Mouse (Mus musculus) heart, embryonic 12.5 days (tissue): ENCODE data around the gene Vps26c. TPM values are rescaled to one million over a fixed set of nuclear protein-coding genes. Genes with fewer than 3 reads are reported as not detected.
A peak's percentile ranks its signal among the peaks of the same experiment; 100 is the strongest.
"Not testable (repeated sequence)": the region's sequence is repeated elsewhere in the genome, so short reads cannot be mapped to it uniquely, and the experiment has no call there.

Experiments used
- ATAC-seq: fragments of 200-750 bp; cut with Nextera tagmentation; 2 replicates; pipeline ENCODE4 v1.8.0; 2017; ENCODE audit warnings: moderate TSS enrichment, moderate library complexity; ENCODE audit not compliant: insufficient number of reproducible peaks, low FRiP score
- H3K27ac ChIP-seq: fragments of 300-500 bp; sonication (generic); 2 replicates; pipeline ENCODE4 v1.5.1; 2016; ENCODE audit warnings: mild to moderate bottlenecking, moderate library complexity; ENCODE audit not compliant: poor library complexity, severe bottlenecking
- H3K27me3 ChIP-seq: fragments of 300-500 bp; sonication (generic); replicated peaks from 2 replicates; pipeline ENCODE4 v1.6.1; 2016; ENCODE audit warnings: mild to moderate bottlenecking, moderate library complexity
- H3K36me3 ChIP-seq: fragments of 300-500 bp; sonication (generic); 2 replicates; pipeline ENCODE4 v1.6.1; 2016; ENCODE audit warnings: mild to moderate bottlenecking, moderate library complexity
- H3K4me1 ChIP-seq: fragments of 300-500 bp; sonication (generic); replicated peaks from 2 replicates; pipeline ENCODE4 v1.6.1; 2016; ENCODE audit warnings: mild to moderate bottlenecking
- H3K4me2 ChIP-seq: fragments of 300-500 bp; sonication (generic); 2 replicates; pipeline ENCODE4 v1.6.1; 2016; ENCODE audit warnings: mild to moderate bottlenecking, moderate library complexity
- H3K4me3 ChIP-seq: fragments of 300-500 bp; sonication (generic); 2 replicates; pipeline ENCODE4 v1.5.1; 2016; ENCODE audit warnings: mild to moderate bottlenecking
- H3K9ac ChIP-seq: fragments of 300-500 bp; sonication (generic); 2 replicates; pipeline ENCODE4 v1.6.1; 2016; ENCODE audit warnings: mild to moderate bottlenecking, moderate library complexity
- H3K9me3 ChIP-seq: fragments of 300-500 bp; sonication (generic); replicated peaks from 2 replicates; pipeline ENCODE4 v1.6.1; 2016; ENCODE audit warnings: mild to moderate bottlenecking, moderate library complexity
- WGBS: fragments of 180-500 bp; shearing (Covaris S2); methylation state at CpG from one replicate; pipeline ENCODE4 v1.1.7; 2016; 5-methylcytosine and 5-hydroxymethylcytosine counted together
- polyA plus RNA-seq: library from polyadenylated mRNA; unstranded; fragments of >200 nt; fragmentation: Nextera tagmentation; extraction: Ambion mirVana; gene quantifications from 2 replicates; pipeline ENCODE4 v1.2.1, GENCODE M21; 2016

Vps26c gene
- polyA plus RNA-seq, 1 experiment from 2014 or later, result 48.9 TPM

DNA sequence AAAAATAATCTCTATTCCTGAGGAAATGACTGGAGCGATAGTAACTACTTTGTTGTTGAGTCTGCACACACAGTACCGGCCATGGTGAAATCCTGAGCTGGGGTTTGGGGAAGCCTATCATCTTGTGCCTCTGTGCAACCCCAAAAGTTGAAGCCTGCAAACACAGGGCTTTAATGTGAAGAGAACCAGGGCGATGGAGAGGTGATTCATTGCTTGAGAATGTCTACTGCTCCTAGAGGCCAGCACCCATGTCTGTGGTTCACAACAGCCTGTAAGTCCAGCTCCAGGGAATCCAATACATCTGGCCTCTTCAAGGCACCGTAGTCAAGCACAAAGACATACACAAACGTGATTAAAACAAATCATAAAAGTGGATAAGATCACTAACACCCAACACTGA, 39.3 kb downstream of the Vps26c start:
- Histone ChIP-seq H3K4me2 (no peak overlapping the region), H3K27me3 (no peaks in the 10 kb centered on the region), H3K9ac (no peak overlapping the region), H3K4me3 (no peak overlapping the region), H3K9me3 (no peaks in the 10 kb centered on the region), H3K4me1 (peaks cover 4% of the 10 kb centered on the region; the same call in 1 of the 2 replicates), H3K27ac (no peak overlapping the region), H3K36me3 (no peaks in the 10 kb centered on the region; the same call in 1 of the 2 replicates)
- WGBS, result 65% methylated on average over 5 of the region's 5 CpGs
- no peak for ATAC-seq

DNA sequence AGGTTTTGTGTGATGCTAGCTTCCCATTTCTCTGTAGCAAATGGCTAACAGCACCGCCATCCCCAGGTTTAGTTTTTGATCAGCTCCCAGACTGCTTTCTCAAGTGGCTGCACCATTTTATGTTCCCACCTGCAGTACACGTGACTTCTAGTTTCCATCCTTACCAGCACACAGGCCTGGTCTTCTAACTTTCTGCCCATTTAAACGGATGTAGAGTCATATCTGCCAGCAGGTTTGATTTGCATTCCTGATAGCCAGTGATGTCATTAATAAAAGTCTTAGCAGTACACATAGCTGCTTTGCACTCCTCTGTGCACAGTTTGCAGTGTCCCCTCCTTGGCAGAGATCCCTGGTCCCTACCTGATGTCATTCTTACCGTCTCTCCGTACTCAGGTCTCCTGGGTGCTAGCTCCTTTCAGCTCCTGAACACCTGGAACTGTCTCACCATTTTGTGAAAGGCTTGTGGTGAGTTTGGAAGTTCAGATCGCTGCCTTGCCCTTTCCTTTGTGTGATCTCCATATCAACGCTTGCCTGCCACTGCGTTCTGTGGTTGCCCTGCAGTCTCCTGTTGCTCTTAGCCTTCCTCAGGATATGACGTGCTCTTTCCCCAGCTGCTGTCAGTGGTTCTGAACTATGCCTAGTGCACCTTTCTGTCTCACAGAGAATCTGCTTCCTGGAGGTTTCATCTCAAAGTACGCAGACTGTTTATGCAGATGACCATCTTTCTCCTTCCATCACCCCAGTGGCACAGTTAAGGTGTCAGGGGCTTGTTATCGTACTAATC, 41.7 kb downstream of the Vps26c start:
- H3K4me3 ChIP-seq, result no peak overlapping the region
- H3K27ac ChIP-seq, result no peak overlapping the region
- WGBS, result 65% methylated on average over 11 of the region's 11 CpGs
- H3K27me3 ChIP-seq, result no peaks in the 10 kb centered on the region
- no peak for ATAC-seq
- no peak overlapping the region for H3K9ac ChIP-seq
- peaks cover 4% of the 10 kb centered on the region; the same call in 1 of the 2 replicates for H3K4me1 ChIP-seq
- no peaks in the 10 kb centered on the region; the same call in 1 of the 2 replicates for H3K36me3 ChIP-seq
- H3K4me2 ChIP-seq, result no peak overlapping the region
- H3K9me3 ChIP-seq, result no peaks in the 10 kb centered on the region

DNA sequence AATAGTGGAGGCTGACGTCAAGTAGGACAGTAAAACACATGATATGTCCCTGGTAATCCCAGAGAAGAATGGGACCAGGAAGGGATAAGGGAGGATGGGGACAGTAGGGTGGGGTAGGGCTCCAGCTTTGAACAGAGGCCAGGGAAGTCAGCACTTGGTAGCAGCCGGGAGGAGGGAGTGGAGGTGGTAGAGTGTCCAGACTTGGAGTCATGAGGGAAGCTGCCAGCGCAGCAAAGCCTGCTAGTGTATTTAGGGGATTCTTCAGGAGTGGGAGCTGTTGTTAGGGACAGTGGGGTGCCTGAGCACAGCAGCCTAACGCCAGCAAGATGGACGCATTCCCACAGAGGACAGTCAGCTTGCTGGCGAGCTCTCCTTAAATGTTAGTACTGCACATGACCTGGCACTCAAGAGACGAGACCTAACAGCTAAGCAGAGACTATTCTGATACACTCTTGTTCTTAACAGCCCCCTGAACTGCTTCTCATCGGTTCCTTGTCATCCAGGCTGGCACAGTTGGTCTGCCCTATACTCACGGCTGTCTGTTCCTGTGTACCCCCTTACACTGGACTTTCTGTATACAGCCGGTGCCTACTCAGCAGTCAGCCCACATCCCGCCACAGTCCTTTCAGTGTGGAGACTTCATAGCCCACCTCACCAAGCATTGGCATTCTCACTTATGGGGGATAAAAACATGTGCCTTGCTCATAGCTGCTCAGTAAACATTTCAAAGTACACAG, 53.4 kb downstream of the Vps26c start:
- Histone ChIP-seq H3K9ac (no peak overlapping the region), H3K9me3 (no peaks in the 10 kb centered on the region), H3K4me2 (no peak overlapping the region), H3K27ac (peak overlapping the region; percentile 5; the same call in 1 of the 2 replicates), H3K4me3 (no peak overlapping the region), H3K4me1 (peaks cover 12% of the 10 kb centered on the region), H3K27me3 (no peaks in the 10 kb centered on the region), H3K36me3 (peaks cover 58% of the 10 kb centered on the region)
- 81% methylated on average over 11 of the region's 11 CpGs for WGBS
- ATAC-seq, result no peak

DNA sequence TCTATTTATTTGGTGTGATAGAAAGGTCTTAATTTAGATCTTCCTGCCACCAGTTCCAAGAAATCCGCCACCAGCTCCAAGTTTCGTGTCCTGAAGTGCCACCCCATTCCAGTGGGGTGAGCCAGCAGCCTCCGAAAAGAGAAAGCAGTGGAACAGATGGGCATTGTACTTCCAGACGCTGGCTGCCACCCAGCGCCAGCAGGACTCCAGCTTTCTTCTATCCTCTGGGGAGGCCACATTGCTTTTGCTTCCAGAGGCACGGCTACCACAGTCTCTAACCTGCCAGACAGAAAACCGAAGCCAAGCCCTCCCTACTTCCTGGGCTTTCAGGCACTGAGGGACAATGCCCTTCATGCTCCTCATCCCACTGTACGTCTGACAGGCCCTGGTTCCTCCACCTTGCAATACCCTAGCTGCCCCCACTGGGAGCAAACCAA, 54.1 kb downstream of the Vps26c start:
- peak; percentile 22; the same call in 1 of the 2 replicates for ATAC-seq
- H3K27ac ChIP-seq, result peak overlapping the region; percentile 5; the same call in 1 of the 2 replicates

DNA sequence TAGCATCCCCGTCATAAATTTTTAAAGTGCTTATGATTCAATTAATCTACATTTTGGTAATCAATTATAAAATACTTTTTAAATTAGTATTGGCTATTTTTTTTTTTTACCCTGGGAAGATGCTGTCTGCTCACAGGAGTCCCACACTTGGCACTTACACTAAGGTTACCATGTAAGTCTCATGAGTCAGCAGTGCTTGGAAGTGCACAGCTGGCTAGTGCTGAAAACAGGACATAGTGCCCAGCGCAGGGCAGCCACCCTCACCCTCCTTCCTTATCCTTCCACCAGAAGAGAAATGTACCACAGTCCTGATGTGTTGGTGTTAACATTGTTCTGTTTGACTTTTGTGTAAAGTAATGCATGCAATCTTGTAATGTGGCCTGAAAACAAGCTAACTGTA, 58.2 kb downstream of the Vps26c start:
- WGBS, result 88% methylated on average over 2 of the region's 2 CpGs
- no peak overlapping the region for H3K4me3 ChIP-seq
- no peak overlapping the region for H3K9ac ChIP-seq
- H3K4me2 ChIP-seq, result no peak overlapping the region
- peaks cover 87% of the 10 kb centered on the region for H3K36me3 ChIP-seq
- no peak for ATAC-seq
- no peaks in the 10 kb centered on the region for H3K9me3 ChIP-seq
- H3K27me3 ChIP-seq, result no peaks in the 10 kb centered on the region
- H3K27ac ChIP-seq, result no peak overlapping the region
- H3K4me1 ChIP-seq, result peaks cover 12% of the 10 kb centered on the region

More for the DNA sequence above, 54.1 kb downstream of the Vps26c start:
- Histone ChIP-seq H3K9ac (no peak overlapping the region), H3K36me3 (peaks cover 60% of the 10 kb centered on the region), H3K4me2 (no peak overlapping the region), H3K4me1 (peaks cover 12% of the 10 kb centered on the region), H3K4me3 (no peak overlapping the region), H3K9me3 (no peaks in the 10 kb centered on the region), H3K27me3 (no peaks in the 10 kb centered on the region)
- 60% methylated on average over 8 of the region's 8 CpGs for WGBS

DNA sequence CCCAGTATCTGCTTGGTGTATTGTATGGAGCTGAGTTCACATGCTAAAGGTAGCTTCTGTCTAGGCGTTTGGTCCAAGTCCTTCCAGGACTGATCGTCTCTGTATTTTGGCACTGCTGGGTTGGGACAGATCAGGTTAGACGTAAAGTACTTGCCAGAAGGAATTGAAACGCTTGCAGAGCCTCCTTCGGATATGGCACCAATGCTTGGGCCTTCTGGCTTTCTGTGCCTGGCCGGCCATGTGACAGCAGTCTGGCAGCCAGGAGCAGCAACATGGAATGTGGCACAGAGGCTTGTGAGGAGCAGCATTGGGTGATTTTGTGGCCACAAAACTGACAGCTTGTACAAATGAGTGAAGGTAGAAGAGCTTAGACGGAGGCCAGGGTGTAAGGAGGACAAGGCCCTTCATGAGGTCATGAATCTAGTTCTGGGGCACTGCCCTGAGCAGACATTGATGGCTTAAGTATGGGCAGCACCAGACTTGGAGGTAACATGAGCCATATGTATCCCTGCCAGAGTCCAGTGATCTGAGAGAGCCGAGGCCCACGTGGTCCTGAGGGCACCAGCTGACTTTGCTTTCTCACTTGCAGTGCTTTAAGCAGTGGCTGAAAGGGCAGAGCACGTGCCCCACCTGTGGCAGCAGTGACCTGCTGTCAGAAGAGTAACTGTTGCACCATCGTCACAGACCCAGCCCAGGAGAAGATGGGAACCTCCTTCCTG, 59.1 kb downstream of the Vps26c start:
- Histone ChIP-seq H3K36me3 (peaks cover 90% of the 10 kb centered on the region), H3K4me1 (peaks cover 6% of the 10 kb centered on the region; the same call in 1 of the 2 replicates), H3K27me3 (no peaks in the 10 kb centered on the region), H3K27ac (no peak overlapping the region), H3K4me2 (no peak overlapping the region), H3K9ac (no peak overlapping the region), H3K9me3 (no peaks in the 10 kb centered on the region), H3K4me3 (no peak overlapping the region)
- ATAC-seq, result no peak
- WGBS, result 86% methylated on average over 11 of the region's 11 CpGs

DNA sequence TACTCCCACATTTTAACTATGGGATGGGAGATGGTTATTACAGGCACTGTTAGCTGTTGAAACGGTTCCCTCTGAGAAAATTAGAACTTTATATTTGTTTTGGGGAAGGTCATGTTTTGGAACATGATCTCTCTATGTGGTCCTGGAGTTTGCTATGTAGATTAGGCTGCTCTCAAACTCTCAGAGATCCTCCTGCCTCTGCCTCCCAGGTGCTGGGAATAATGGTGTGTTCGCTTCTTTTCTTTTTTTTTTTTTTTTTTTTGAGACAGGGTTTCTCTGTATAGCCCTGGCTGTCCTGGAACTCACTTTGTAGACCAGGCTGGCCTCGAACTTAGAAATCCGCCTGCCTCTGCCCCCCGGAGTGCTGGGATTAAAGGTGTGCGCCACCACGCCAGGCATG, 60.3 kb downstream of the Vps26c start:
- 95% methylated on average over 7 of the region's 7 CpGs for WGBS
- H3K4me2 ChIP-seq, H3K27me3 ChIP-seq, ATAC-seq, H3K9ac ChIP-seq, H3K9me3 ChIP-seq, H3K27ac ChIP-seq, H3K4me3 ChIP-seq, H3K4me1 ChIP-seq: not testable (repeated sequence)
- peaks cover 94% of the 10 kb centered on the region for H3K36me3 ChIP-seq

DNA sequence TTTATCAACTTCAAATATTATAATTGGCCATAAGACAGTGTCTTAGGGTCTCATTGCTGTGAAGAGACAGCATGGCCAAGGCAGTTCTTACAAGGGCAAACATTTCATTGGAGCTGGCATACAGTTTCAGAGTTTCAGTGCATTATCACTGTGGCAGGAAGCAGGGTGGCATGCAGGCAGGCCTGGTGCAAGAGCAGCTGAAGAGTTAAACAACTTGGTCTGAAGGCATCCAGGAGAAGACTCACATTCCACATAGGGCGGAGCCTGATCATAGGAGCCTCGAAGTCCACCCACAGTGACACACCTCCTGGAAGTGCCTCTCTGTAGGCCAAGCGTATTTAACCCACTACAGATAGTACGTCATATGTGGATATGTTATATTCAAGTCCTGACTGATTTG, 60.7 kb downstream of the Vps26c start:
- Histone ChIP-seq H3K4me1 (no peaks in the 10 kb centered on the region), H3K9me3 (peaks cover 3% of the 10 kb centered on the region; the same call in 1 of the 2 replicates), H3K36me3 (peaks cover 94% of the 10 kb centered on the region), H3K27ac (no peak overlapping the region), H3K27me3 (no peaks in the 10 kb centered on the region), H3K4me2 (no peak overlapping the region), H3K9ac (no peak overlapping the region), H3K4me3 (no peak overlapping the region)
- ATAC-seq, result no peak
- WGBS, result 81% methylated on average over 4 of the region's 4 CpGs

DNA sequence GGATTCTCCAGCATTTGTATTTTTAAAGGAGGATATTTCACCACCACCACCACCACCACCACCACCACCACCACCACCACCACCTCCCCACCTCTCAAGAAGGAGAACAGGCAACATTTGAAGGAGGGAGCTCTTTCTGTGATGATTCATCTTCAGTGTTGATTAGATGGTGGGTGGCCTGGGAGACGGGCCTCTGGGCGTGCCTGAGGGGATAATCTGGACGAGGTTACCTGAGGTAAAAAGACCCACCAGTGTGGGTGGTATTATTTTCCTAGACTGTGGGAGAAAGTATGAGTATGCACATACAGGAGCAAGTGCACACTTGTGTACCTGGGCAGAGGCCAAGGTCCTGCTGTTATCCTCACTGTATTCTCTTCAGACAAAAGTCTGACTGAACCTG, 62.6 kb downstream of the Vps26c start:
- H3K9ac ChIP-seq, result no peak overlapping the region
- ATAC-seq, result no peak
- peaks cover 96% of the 10 kb centered on the region for H3K36me3 ChIP-seq
- H3K4me2 ChIP-seq, result no peak overlapping the region
- H3K4me3 ChIP-seq, result no peak overlapping the region
- H3K9me3 ChIP-seq, result peaks cover 3% of the 10 kb centered on the region; the same call in 1 of the 2 replicates
- 79% methylated on average over 3 of the region's 3 CpGs for WGBS
- no peak overlapping the region for H3K27ac ChIP-seq
- no peaks in the 10 kb centered on the region for H3K27me3 ChIP-seq
- no peaks in the 10 kb centered on the region for H3K4me1 ChIP-seq

DNA sequence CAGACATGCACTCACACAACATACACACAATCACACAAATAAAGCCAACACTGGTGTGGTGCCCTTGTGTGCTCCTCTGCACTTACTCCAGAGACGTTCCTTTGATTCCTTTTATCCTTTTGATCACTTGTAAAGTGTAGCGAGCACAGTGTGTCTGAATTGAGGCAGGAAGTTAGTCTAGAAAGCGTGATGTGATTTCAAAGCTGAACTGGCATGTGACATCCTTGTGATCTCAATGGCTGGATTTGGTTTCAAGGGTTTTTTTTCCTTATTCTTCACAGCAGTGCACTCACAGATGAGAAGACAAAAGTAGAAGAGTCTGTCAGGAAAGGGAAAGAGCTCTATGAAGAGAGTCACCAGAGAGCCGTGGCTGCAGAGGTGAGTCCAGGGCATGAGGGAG, 72.5 kb downstream of the Vps26c start:
- WGBS, result 71% methylated on average over 4 of the region's 4 CpGs

DNA sequence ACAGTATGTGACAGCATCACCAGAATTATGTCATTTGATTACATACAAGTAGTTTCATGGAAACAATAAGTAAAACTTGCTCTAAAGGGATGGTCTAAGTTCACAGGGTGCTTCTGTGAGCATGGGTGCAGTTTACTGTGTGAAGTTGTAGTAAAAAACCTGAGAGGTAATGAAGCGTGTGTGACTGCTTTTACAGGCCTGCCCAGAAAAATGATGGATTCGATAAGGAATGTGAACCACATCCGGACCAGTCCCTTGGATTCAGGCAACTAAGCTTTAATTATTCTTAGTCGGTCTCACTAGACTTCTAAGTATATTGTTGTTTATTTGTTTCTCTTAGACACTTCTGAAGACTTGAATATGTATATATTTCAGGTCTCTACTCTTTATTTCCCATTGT, 73.9 kb downstream of the Vps26c start:
- Histone ChIP-seq H3K9me3 (no peaks in the 10 kb centered on the region), H3K27me3 (no peaks in the 10 kb centered on the region), H3K36me3 (peaks cover 86% of the 10 kb centered on the region), H3K4me1 (no peaks in the 10 kb centered on the region), H3K4me2 (no peak overlapping the region), H3K9ac (no peak overlapping the region), H3K4me3 (no peak overlapping the region), H3K27ac (no peak overlapping the region)
- no peak for ATAC-seq
- 82% methylated on average over 4 of the region's 4 CpGs for WGBS

More for the DNA sequence above, 72.5 kb downstream of the Vps26c start:
- peaks cover 89% of the 10 kb centered on the region for H3K36me3 ChIP-seq
- no peak overlapping the region for H3K4me2 ChIP-seq
- H3K9me3 ChIP-seq, result no peaks in the 10 kb centered on the region
- no peaks in the 10 kb centered on the region for H3K4me1 ChIP-seq
- no peak for ATAC-seq
- H3K4me3 ChIP-seq, result no peak overlapping the region
- no peaks in the 10 kb centered on the region for H3K27me3 ChIP-seq
- H3K27ac ChIP-seq, result no peak overlapping the region
- H3K9ac ChIP-seq, result no peak overlapping the region
